Mouse (Mus musculus) olfactory bulb, adult 2 months (tissue): ENCODE measurements around the gene Hacl1.

Experiments
- CTCF ChIP-seq: fragments of 200-500 bp; IDR thresholded peaks from 2 replicates; pipeline ENCODE4 v1.5.1; 2012; ENCODE audit warnings: low read depth, mild to moderate bottlenecking, low read length, moderate library complexity; ENCODE audit not compliant: insufficient read depth
- POLR2A ChIP-seq: fragments of 200-500 bp; IDR thresholded peaks from 2 replicates; pipeline ENCODE4 v1.6.1; 2012; ENCODE audit warnings: mild to moderate bottlenecking, low read depth, low read length, moderate library complexity; ENCODE audit not compliant: insufficient read depth

DNA sequence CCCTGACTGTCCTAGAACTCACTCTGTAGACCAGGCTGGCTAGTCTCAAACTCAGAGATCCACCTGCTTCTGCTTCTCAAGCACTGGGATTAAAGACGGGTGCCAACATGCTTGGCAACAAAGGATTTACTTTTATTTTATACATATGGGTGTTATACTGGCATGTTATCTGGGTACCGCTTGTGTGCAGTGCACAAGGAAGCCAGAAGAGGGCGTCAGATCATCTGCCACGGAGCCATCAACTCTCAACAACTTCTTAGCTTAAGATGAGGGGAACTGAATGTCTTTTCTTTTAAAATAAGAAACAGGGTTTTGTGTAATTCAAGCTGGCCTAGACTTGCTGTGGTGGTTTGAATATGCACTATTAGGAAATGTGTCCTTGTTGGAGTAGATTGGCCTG lies 29.1 kb downstream of the Hacl1 start:
- TF ChIP-seq CTCF (no peak), POLR2A (no peak)
